Mouse (Mus musculus) skeletal muscle tissue, adult 2 months (tissue): ENCODE measurements around the gene Dzip1.
A peak's percentile ranks its signal among the peaks of the same experiment; 100 is the strongest.

Experiments
- DNase-seq: peaks from one replicate; pipeline ENCODE4 v3.0.0-alpha.2; 2012; ENCODE audit warnings: low read depth, low spot score

Dzip1 gene

DNA sequence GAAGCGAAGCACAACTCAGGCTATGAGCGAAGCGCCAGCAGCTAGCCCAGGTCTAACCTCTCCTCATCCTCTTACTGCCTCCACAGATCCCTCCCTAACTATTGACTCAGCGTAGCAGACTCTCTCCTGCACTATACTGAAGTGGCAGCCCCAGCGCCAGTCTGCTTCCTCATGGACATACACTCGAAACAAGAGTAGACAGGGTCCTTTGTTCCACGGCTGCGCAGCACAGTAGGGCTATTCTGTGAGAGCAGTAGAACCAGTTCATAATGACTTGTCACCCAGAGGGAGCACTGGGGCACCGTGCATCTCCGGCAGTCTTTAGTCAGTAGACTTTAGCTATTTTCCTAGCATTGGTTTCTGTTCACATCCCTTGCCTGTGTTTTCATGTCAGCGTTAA, 89.1 kb downstream of the Dzip1 start:
- no peak for DNase-seq

DNA sequence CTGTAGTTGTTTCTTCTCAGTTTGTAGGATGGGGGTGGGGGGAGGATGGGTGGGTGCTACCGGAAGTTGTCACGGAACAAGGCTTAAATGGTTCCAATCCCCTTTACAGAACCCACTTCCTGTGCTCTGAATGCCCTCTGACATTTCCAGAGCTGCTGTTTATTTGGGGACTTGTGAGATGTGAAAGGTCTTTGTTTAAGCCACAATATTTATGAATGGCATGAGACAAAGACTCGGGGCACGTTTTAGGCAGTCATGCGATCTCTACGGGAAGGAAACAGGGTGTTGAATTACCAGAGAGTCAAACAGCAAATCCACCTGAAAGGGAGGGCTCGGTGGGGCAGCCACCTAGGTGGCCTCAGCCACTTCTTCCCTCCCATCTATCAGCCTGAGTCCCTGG, 90.9 kb downstream of the Dzip1 start:
- DNase-seq = peak; percentile 13

DNA sequence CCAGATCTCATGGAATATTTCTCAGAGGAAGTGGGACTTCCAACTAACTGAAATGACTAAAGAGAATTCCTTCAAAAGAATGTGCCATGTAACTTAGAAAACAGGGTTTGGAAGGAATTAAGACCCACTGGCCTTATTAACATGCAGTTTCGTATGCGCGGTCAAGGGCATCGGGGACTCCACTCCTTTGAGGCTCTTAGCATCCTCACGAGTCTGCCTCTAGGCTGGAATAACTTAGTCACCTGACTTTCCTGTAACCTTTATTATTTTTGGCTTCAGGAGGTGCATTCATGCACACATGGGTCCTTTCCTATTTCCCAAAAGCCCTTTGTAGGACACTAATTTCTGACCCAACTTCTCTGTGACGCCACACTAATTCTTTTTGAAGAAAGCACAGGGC, 92.0 kb downstream of the Dzip1 start:
- no peak for DNase-seq

- no peak for DNase-seq
Observed at GRCm38 (mm10) chr14:118831597-118831996, 93.7 kb downstream of the Dzip1 start.

- no peak for DNase-seq
Observed at GRCm38 (mm10) chr14:118829331-118830095, 95.7 kb downstream of the Dzip1 start.

DNA sequence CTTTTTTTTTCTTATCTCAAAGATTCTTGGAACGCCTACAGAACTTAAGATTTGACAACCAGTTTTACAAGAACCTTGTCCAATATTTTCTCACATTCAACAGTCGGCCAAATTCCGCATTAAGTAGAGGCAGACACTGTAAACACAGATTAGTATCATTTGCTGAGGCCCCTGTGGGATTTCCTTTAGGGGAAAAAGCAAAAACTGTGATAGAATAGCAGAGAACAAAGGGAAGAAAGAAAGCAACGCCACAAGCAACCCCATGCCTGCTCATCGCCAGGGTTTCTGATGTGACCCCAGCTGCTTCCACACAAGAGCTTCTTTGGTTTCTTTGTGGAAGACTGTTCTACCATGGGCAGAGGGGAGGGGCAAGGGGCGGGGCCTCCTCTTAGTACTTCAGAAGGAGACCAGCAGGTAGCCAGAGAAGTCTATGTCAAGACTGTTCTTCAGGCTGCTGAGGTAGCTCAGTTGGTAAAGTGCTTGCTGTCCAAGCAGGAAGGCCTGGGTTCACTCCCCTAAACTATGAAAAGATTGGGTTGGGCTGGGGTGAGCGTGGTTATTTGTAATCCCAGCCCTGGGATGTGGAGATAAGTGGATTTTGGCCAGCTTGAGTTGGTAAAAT, 97.9 kb downstream of the Dzip1 start:
- no peak for DNase-seq

DNA sequence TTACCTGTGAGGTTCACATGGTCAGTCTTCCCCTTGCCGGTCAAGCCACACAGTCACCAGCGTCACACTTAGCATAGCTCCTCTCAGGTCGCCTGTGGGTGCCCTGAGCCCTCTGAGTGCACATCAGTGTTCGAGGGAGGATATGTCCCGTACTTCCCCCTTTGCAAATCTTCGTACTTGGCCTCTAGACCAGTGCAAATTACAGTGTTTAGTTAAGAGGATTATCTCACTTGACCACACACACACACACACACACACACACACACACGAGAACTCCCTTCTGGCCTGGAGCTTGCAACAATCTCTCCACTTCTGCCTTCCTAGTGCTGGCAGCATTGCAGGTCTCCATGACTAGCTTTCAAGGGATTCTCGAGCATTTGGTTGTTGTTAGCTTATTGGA, 98.9 kb downstream of the Dzip1 start:
- no peak for DNase-seq
